Mouse (Mus musculus): Measurements from ENCODE around the gene Vmn2r20. TPM values are rescaled to one million over a fixed set of nuclear protein-coding genes. Genes with fewer than 3 reads are reported as not detected.
"Not testable (repeated sequence)": the region's sequence is repeated elsewhere in the genome, so short reads cannot be mapped to it uniquely, and the experiment has no call there.

The Vmn2r20 gene
- not detected for total RNA-seq (2021)
- long read RNA-seq, experiment 1, result 0 reads
- long read RNA-seq, experiment 2, result 0 reads

- DNase-seq, result not testable (repeated sequence)
Observed at GRCm38 (mm10) chr6:123418016-123418415, at the start of gene Vmn2r20. TSS of gene Vmn2r20 (minus strand) at chr6:123418116.

GRCm38 (mm10) chr6:123424413-123424812 lies 6.5 kb upstream of the Vmn2r20 start:
- DNase-seq, result not testable (repeated sequence)

GRCm38 (mm10) chr6:123406918-123407665 lies 10.8 kb downstream of the Vmn2r20 start:
- not testable (repeated sequence) for DNase-seq

GRCm38 (mm10) chr6:123388824-123389223 lies 29.1 kb downstream of the Vmn2r20 start:
- not testable (repeated sequence) for DNase-seq

- DNase-seq, result no peak
Observed at GRCm38 (mm10) chr6:123346141-123346540, 71.8 kb downstream of the Vmn2r20 start.

- no peak for DNase-seq
Observed at GRCm38 (mm10) chr6:123340093-123340492, 77.8 kb downstream of the Vmn2r20 start.

- DNase-seq, result no peak
Observed at GRCm38 (mm10) chr6:123332503-123332902, 85.4 kb downstream of the Vmn2r20 start.

Other genes with a start within 250 kb of the Vmn2r20 start
- gene Clec4b2, start 245.2 kb downstream of the Vmn2r20 start, total RNA-seq (2021), result not detected
- gene Clec4n, start 188.3 kb downstream of the Vmn2r20 start, total RNA-seq (2021), result 1 to 10 TPM; 1.5 to 3.1 TPM
- gene Clec4d, start 156.0 kb downstream of the Vmn2r20 start, total RNA-seq (2021), result under 1 TPM; 0.21 to 0.60 TPM
- under 1 TPM; 0.15 to 0.18 TPM for gene Clec4e, start 128.2 kb downstream of the Vmn2r20 start, total RNA-seq (2021)
- gene Vmn2r19, start 109.8 kb downstream of the Vmn2r20 start, total RNA-seq (2021), result not detected
- gene Vmn2r21, start 115.3 kb upstream of the Vmn2r20 start, total RNA-seq (2021), result not detected
- gene Vmn2r22, start 232.6 kb upstream of the Vmn2r20 start, total RNA-seq (2021), result not detected